Mouse (Mus musculus) cortical plate, adult 2 months (tissue): ENCODE data around the gene Gpr62. TPM values are rescaled to one million over a fixed set of nuclear protein-coding genes. Genes with fewer than 3 reads are reported as not detected.

ENCODE experiments used
- H3K27ac ChIP-seq: fragments of 200-500 bp; 2 replicates; pipeline ENCODE4 v1.5.1; 2012; ENCODE audit warnings: low read length, control low read depth, inconsistent platforms; ENCODE audit not compliant: insufficient read depth
- H3K4me1 ChIP-seq: fragments of 200-500 bp; 2 replicates; pipeline ENCODE4 v1.6.1; 2011; ENCODE audit warnings: low read length; ENCODE audit not compliant: control insufficient read depth, insufficient read depth
- H3K4me3 ChIP-seq: fragments of 200-500 bp; 2 replicates; pipeline ENCODE4 v1.5.1; 2011; ENCODE audit warnings: mild to moderate bottlenecking, low read length, control low read depth; ENCODE audit not compliant: insufficient read depth
- CTCF ChIP-seq: fragments of 200-500 bp; IDR thresholded peaks from 2 replicates; pipeline ENCODE4 v1.5.1; 2011; ENCODE audit warnings: mild to moderate bottlenecking, control low read depth, low read length; ENCODE audit not compliant: insufficient read depth; ENCODE audit errors: extremely low read depth
- POLR2A ChIP-seq: fragments of 200-500 bp; IDR thresholded peaks from 2 replicates; pipeline ENCODE4 v1.6.1; 2011; ENCODE audit warnings: mild to moderate bottlenecking, low read length, control low read depth; ENCODE audit not compliant: insufficient read depth; ENCODE audit errors: extremely low read depth
- polyA plus RNA-seq: library from polyadenylated mRNA; depleted of rRNA; stranded (reverse); fragments of >200 nt; gene quantifications from 2 replicates; pipeline ENCODE4 v1.2.3, GENCODE M21; 2012

Gpr62 gene
- polyA plus RNA-seq, 1 experiment, result 19.0 TPM

DNA sequence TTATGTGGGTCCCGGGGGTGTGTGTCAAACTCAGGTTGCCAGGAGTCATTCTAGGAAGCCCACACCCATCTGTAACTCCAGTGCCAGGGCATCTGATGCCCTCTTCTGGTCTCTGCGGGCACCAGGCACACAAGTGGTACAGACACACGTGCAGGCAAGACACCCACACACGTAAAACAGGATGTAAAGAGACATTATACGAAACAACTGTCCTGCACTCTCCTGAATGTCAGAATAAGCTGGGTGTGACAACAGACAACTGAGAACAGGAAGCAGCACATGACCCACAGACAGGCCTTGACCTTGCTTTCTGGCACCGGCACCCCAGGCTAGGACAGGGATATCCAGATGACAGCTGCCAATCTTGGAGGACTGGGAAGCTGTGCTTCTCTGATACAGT, 3.6 kb upstream of the Gpr62 start:
- TF ChIP-seq POLR2A, result no peak
- TF ChIP-seq CTCF, result no peak
- Histone ChIP-seq H3K4me1 (0 out of 2 replicates have a peak, but pooled peaks cover 6% of the 10 kb centered on the region), H3K4me3 (no peak overlapping the region), H3K27ac (no peak overlapping the region)

- no peak overlapping the region for H3K27ac ChIP-seq
- H3K4me3 ChIP-seq, result no peak overlapping the region
- no peak for TF ChIP-seq POLR2A
- TF ChIP-seq CTCF, result no peak
- H3K4me1 ChIP-seq, result 0 out of 2 replicates have a peak, but pooled peaks cover 8% of the 10 kb centered on the region
Observed at GRCm38 (mm10) chr9:106467746-106468145, 2.0 kb upstream of the Gpr62 start.

DNA sequence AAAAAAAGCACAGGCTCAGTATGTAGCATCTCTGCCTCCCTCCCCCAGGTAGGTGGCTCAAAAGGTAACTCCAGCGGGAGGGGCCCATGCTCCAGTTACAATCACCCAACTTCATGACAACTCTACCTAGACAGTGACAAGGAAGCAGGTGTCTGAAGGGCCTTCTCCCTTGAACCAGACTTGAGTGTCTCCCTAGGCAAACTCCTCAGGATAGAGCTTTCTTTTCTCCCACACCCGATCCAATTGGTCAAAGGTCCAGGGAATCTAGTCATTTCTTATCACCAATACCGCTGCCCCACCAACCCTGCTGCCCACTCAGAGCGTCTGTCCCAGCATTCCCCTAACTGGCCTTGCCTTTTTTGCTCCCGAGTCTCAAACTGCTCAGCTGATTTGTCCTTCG, 983 bp upstream of the Gpr62 start:
- H3K4me1 ChIP-seq, result 0 out of 2 replicates have a peak, but pooled peaks cover 4% of the 10 kb centered on the region
- TF ChIP-seq CTCF, result no peak
- TF ChIP-seq POLR2A, result no peak
- H3K27ac ChIP-seq, result no peak overlapping the region
- no peak overlapping the region for H3K4me3 ChIP-seq

- peak overlapping the region; percentile 60 for H3K4me3 ChIP-seq
- H3K27ac ChIP-seq, result peak overlapping the region; percentile 98
- 0 out of 2 replicates have a peak, but pooled peaks cover 4% of the 10 kb centered on the region for H3K4me1 ChIP-seq
- TF ChIP-seq POLR2A (0 out of 2 replicates have a peak, but pooled peaks have one; percentile 16), CTCF (no peak)
Observed at GRCm38 (mm10) chr9:106464751-106465541, 792 bp downstream of the Gpr62 start.

GRCm38 (mm10) chr9:106463122-106464063, 2.3 kb downstream of the Gpr62 start:
- no peak overlapping the region for H3K27ac ChIP-seq
- TF ChIP-seq POLR2A (no peak), CTCF (no peak)
- H3K4me1 ChIP-seq, result 0 out of 2 replicates have a peak, but pooled peaks cover 4% of the 10 kb centered on the region
- H3K4me3 ChIP-seq, result no peak overlapping the region

- Histone ChIP-seq H3K27ac (no peak overlapping the region), H3K4me1 (0 out of 2 replicates have a peak, but pooled peaks cover 4% of the 10 kb centered on the region), H3K4me3 (no peak overlapping the region)
- TF ChIP-seq CTCF (no peak), POLR2A (no peak)
Observed at GRCm38 (mm10) chr9:106462430-106462800, 3.3 kb downstream of the Gpr62 start.

DNA sequence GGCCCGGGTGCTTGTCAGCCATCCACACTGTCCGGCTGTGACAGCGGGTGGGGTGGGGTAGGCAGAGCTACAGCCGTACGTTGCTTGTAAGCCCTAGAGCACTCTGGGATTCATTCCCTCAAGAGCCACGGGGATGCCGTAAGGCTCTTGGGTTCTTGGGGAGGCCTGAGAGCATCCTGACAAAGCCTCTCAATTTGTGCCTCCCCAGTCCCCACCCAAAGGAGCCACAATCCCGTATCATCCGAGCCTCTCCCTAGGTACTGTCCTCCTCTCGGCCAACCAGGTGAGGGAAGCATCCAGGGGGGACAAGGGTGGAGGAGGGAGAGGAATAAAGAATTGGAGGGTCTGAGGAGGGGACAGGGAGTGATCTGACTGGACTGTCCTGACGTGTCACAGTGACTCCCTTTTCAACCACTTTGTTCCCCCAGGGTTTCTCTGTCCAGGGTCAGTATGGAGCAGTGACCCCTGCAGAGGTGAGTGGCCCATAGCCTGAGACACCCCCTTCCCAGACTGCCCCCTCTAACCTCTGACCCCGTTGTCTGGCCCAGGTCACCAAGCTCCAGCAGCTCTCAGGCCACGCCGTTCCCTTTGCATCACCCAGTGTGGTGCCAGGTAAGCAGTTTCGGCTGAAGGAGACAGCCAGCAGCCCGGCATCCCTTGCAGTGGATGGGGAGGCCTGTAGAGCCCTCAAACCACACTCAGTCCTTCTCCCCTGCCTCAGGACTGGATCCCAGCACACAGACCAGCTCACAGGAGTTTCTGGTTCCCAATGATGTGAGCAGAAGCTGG, 3.9 kb downstream of the Gpr62 start:
- Histone ChIP-seq H3K27ac (no peak overlapping the region), H3K4me1 (0 out of 2 replicates have a peak, but pooled peaks cover 4% of the 10 kb centered on the region), H3K4me3 (no peak overlapping the region)
- TF ChIP-seq POLR2A, result no peak
- no peak for TF ChIP-seq CTCF

GRCm38 (mm10) chr9:106461026-106461415, 4.7 kb downstream of the Gpr62 start:
- Histone ChIP-seq H3K4me3 (no peak overlapping the region), H3K4me1 (0 out of 2 replicates have a peak, but pooled peaks cover 4% of the 10 kb centered on the region), H3K27ac (no peak overlapping the region)
- TF ChIP-seq POLR2A, result no peak
- no peak for TF ChIP-seq CTCF
